Mouse (Mus musculus): ENCODE results near the gene Trim44.

DNA sequence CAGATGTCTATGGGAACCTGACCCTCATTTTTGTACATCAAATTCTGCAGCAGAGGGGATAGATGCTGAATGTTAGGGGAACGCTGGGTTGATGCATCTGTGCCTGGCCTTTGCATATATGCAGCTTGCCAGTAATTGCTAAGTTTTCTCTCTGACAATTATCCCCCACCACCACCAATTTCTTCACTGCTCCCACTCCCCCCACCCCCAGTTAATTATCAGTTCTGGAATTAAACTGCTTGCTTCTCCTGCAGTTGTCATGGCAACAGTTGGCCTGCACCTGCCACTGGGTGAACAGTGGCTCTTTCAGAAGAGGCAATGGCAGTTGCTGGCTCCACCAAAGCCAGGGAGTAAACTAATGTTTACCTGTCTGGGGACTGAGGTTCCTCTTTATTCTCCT, 70.8 kb downstream of the Trim44 start:
- TF ChIP-seq CTCF (IDR thresholded peaks at IDR 0.05 in 2 of 3, conservative IDR thresholded peaks at IDR 0.05 in 1 of 3; ENCODE audit: control insufficient read depth in 1 of 3, insufficient read depth in 1 of 3, low read depth in 2 of 3, low read length in 3 of 3, poor library complexity in 1 of 3, severe bottlenecking in 1 of 3), result no peak
- no peak for TF ChIP-seq EP300 (IDR thresholded peaks at IDR 0.05; ENCODE audit: low read depth in 1 of 2, low read length in 2 of 2)
- TF ChIP-seq MAZ (IDR thresholded peaks at IDR 0.05; ENCODE audit: low read depth, low read length), result no peak
- no peak for TF ChIP-seq MAX (IDR thresholded peaks at IDR 0.05; ENCODE audit: low read length)
- no peak for TF ChIP-seq MYC (IDR thresholded peaks at IDR 0.05; ENCODE audit: low read depth, low read length)
- TF ChIP-seq USF1 (IDR thresholded peaks at IDR 0.05; ENCODE audit: low read depth, low read length), result no peak
- no peak for TF ChIP-seq HCFC1 (IDR thresholded peaks at IDR 0.05; ENCODE audit: low read depth, low read length)
- no peak for TF ChIP-seq MAFK (IDR thresholded peaks at IDR 0.05; ENCODE audit: borderline replicate concordance, low read depth, low read length)
- no peak for TF ChIP-seq ZMIZ1 (IDR thresholded peaks at IDR 0.05; ENCODE audit: low read depth, low read length)
